Mouse (Mus musculus) central nervous system, embryonic 14 days (tissue): ENCODE data around the gene Scgb1b27. TPM values are rescaled to one million over a fixed set of nuclear protein-coding genes. Genes with fewer than 3 reads are reported as not detected.

Experiments
- polyA plus RNA-seq: library from polyadenylated mRNA; depleted of rRNA; stranded (reverse); fragments of >200 nt; gene quantifications from 2 replicates; pipeline ENCODE4 v1.2.3, GENCODE M21; 2012; rRNA removed

Scgb1b27 gene
- polyA plus RNA-seq: not detected in 2 replicates

DNA sequence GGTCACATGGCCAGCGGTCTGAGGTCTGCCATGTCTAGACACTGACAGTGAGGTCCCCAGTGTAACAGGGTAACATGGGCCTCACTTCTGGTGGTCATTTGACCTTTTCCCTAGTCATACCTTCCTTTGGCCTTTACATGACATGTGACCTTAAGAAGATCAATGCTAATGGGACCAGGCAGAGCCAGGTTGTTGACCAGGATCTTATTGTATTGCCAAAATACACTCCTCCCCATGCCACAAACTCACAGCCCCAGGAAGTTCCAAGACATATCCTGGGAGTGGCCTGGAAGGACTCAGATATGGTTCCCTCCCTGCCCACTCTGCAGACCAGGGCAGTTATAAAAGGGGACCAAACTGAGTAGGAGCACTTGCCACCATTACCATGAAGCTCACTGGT, at the start of gene Scgb1b27:
TSS of gene Scgb1b27 (plus strand) at position 301 of the 400 bp plus-strand sequence.

DNA sequence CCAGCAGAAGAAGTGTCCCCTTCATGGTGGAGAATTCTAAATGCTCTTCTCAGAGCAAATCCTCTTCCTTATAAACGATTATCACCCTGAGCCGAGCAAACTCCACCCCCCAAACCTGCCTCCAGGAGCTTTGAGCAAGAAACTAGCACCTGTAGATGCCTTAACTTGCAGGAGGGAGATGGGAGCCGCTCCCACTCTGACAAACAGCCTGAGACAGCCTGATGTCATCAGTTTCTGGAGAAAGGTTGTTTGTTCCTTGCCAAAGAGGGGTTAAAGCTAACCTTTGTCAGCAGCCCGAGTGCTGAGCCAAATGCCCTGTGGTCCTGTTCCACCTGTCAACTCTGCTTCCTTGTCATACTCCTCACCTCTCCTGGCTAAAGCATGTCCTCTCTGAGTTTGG, 7.4 kb upstream of the Scgb1b27 start, which contains the start of gene Scgb2b27:
TSS of gene Scgb2b27 (minus strand) at position 101 of the 400 bp plus-strand sequence.

Other genes with a start within 250 kb of the Scgb1b27 start
- not detected in 2 replicates for gene Scgb2b26, start 76.4 kb upstream of the Scgb1b27 start, polyA plus RNA-seq
- gene Scgb2b27, start 7.5 kb upstream of the Scgb1b27 start, polyA plus RNA-seq: not detected in 2 replicates
- not detected in 2 replicates for gene Scgb1b30, start 73.9 kb downstream of the Scgb1b27 start, polyA plus RNA-seq
- gene Wtip, start 111.8 kb downstream of the Scgb1b27 start, polyA plus RNA-seq: 40.2 and 44.6 TPM in 2 replicates
- 147 and 150 TPM in 2 replicates for gene Uba2, start 148.1 kb downstream of the Scgb1b27 start, polyA plus RNA-seq
- 49.2 and 52.1 TPM in 2 replicates for gene Pdcd2l, start 175.2 kb downstream of the Scgb1b27 start, polyA plus RNA-seq
- 222 and 247 TPM in 2 replicates for gene Gpi1, start 208.9 kb downstream of the Scgb1b27 start, polyA plus RNA-seq
- not detected in 2 replicates for gene Gm6096, start 229.6 kb downstream of the Scgb1b27 start, polyA plus RNA-seq